Mouse (Mus musculus): ENCODE measurements around the gene Akr1c13.
"Not testable (repeated sequence)": the region's sequence is repeated elsewhere in the genome, so short reads cannot be mapped to it uniquely, and the experiment has no call there.

DNA sequence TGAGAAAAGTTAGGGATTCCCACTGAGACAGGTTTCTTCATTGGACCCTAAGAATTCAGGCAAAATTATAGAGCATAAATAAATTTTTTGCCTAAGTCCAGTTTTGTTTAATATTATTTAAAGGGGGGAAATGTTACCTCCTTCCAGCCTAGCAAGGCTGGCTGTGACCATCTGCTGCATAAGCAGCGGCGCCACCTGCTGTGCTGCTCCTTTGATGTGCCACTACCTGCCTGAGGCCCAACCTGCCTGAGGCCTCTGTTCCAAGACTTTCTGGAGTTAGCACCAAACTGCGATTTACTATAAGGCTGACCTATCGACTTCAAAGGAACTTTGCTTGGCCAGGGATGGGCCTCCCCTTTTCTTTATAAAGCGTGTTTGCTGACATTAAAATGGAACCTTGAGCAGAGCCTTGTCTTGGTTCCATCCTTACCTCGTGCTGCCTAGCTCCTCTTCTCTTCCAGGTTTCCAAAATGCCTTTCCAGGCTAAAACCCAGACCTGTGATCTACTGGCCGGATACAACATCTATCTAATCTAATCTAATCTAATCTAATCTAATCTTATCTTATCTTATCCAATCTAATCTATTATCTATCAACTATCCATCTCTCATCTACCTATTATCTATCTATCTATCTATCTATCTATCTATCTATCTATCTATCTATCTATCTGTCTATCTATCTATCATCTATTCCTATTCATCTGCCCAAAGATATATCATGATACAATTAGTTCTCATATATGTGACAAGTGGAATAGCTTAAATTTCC lies 4.1 kb upstream of the Akr1c13 start:
- TF ChIP-seq POLR2A (IDR thresholded peaks at IDR 0.05; ENCODE audit: borderline replicate concordance, low read depth, low read length); CTCF (IDR thresholded peaks at IDR 0.05; ENCODE audit: low read depth, low read length): not testable (repeated sequence)
